Mouse (Mus musculus): ENCODE results near the gene Tbl2. TPM values are rescaled to one million over a fixed set of nuclear protein-coding genes. Genes with fewer than 3 reads are reported as not detected.

Tbl2 gene
- polyA plus RNA-seq, 1 experiment: 8.3 TPM

GRCm38 (mm10) chr5:135145532-135145931, 3.9 kb upstream of the Tbl2 start:
- no peak for TF ChIP-seq POLR2A (IDR thresholded peaks at IDR 0.05; ENCODE audit: borderline replicate concordance, extremely low read depth, low read depth, low read length)
- no peak for TF ChIP-seq CTCF (IDR thresholded peaks at IDR 0.05; ENCODE audit: insufficient read depth, low read length)
- DNase-seq: no peak
- Histone ChIP-seq H3K4me3 (replicated peaks; ENCODE audit: extremely low read depth, low read depth, low read length) (no peak overlapping the region), H3K4me1 (ENCODE audit: control insufficient read depth, insufficient read depth, low read length) (no peaks in the 10 kb centered on the region)
- WGBS: 35% methylated on average over 3 of the region's 3 CpGs

GRCm38 (mm10) chr5:135145955-135146354, 3.5 kb upstream of the Tbl2 start:
- Histone ChIP-seq H3K4me3 (replicated peaks; ENCODE audit: extremely low read depth, low read depth, low read length) (no peak overlapping the region), H3K4me1 (ENCODE audit: control insufficient read depth, insufficient read depth, low read length) (no peaks in the 10 kb centered on the region)
- TF ChIP-seq POLR2A (IDR thresholded peaks at IDR 0.05; ENCODE audit: borderline replicate concordance, extremely low read depth, low read depth, low read length) (no peak), CTCF (IDR thresholded peaks at IDR 0.05; ENCODE audit: insufficient read depth, low read length) (no peak)
- DNase-seq: no peak

GRCm38 (mm10) chr5:135148715-135149052, 773 bp upstream of the Tbl2 start:
- TF ChIP-seq POLR2A (IDR thresholded peaks at IDR 0.05; ENCODE audit: borderline replicate concordance, extremely low read depth, low read depth, low read length) (no peak), CTCF (IDR thresholded peaks at IDR 0.05; ENCODE audit: insufficient read depth, low read length) (no peak)
- no peaks in the 10 kb centered on the region for H3K4me1 ChIP-seq (ENCODE audit: control insufficient read depth, insufficient read depth, low read length)
- under 1% methylated on average over 13 of the region's 13 CpGs for WGBS
- DNase-seq: no peak
- peak overlapping the region; percentile 85 for H3K4me3 ChIP-seq (replicated peaks; ENCODE audit: extremely low read depth, low read depth, low read length)

GRCm38 (mm10) chr5:135149820-135150178, 342 bp downstream of the Tbl2 start:
- Histone ChIP-seq H3K4me3 (replicated peaks; ENCODE audit: extremely low read depth, low read depth, low read length) (peak overlapping the region; percentile 76), H3K4me1 (ENCODE audit: control insufficient read depth, insufficient read depth, low read length) (no peaks in the 10 kb centered on the region)
- no peak for TF ChIP-seq POLR2A (IDR thresholded peaks at IDR 0.05; ENCODE audit: borderline replicate concordance, extremely low read depth, low read depth, low read length)
- TF ChIP-seq CTCF (IDR thresholded peaks at IDR 0.05; ENCODE audit: insufficient read depth, low read length): no peak
- WGBS: 0% methylated on average over 23 of the region's 23 CpGs
- DNase-seq: no peak

GRCm38 (mm10) chr5:135156496-135156895, 7.0 kb downstream of the Tbl2 start:
- no peak overlapping the region for H3K4me3 ChIP-seq (replicated peaks; ENCODE audit: extremely low read depth, low read depth, low read length)
- TF ChIP-seq CTCF (IDR thresholded peaks at IDR 0.05; ENCODE audit: insufficient read depth, low read length) (no peak), POLR2A (IDR thresholded peaks at IDR 0.05; ENCODE audit: borderline replicate concordance, extremely low read depth, low read depth, low read length) (no peak)
- WGBS: 98% methylated on average over 4 of the region's 4 CpGs
- peaks cover 8% of the 10 kb centered on the region for H3K4me1 ChIP-seq (ENCODE audit: control insufficient read depth, insufficient read depth, low read length)
- DNase-seq: no peak

- 70% methylated on average over 4 of the region's 4 CpGs for WGBS
Measured at GRCm38 (mm10) chr5:135161221-135161620, 11.8 kb downstream of the Tbl2 start.

GRCm38 (mm10) chr5:135161650-135162049, 12.2 kb downstream of the Tbl2 start:
- H3K4me3 ChIP-seq (replicated peaks; ENCODE audit: extremely low read depth, low read depth, low read length): no peak overlapping the region
- H3K4me1 ChIP-seq (ENCODE audit: control insufficient read depth, insufficient read depth, low read length): peaks cover 10% of the 10 kb centered on the region
- TF ChIP-seq CTCF (IDR thresholded peaks at IDR 0.05; ENCODE audit: insufficient read depth, low read length): no peak
- no peak for TF ChIP-seq POLR2A (IDR thresholded peaks at IDR 0.05; ENCODE audit: borderline replicate concordance, extremely low read depth, low read depth, low read length)
- peak; percentile 27 for DNase-seq
- 72% methylated on average over 7 of the region's 7 CpGs for WGBS

More at GRCm38 (mm10) chr5:135161221-135161620, 11.8 kb downstream of the Tbl2 start:
- TF ChIP-seq CTCF (IDR thresholded peaks at IDR 0.05; ENCODE audit: insufficient read depth, low read length): no peak
- TF ChIP-seq POLR2A (IDR thresholded peaks at IDR 0.05; ENCODE audit: borderline replicate concordance, extremely low read depth, low read depth, low read length): no peak
- peaks cover 10% of the 10 kb centered on the region for H3K4me1 ChIP-seq (ENCODE audit: control insufficient read depth, insufficient read depth, low read length)
- H3K4me3 ChIP-seq (replicated peaks; ENCODE audit: extremely low read depth, low read depth, low read length): no peak overlapping the region
- DNase-seq: peak; percentile 49

- TF ChIP-seq POLR2A (IDR thresholded peaks at IDR 0.05; ENCODE audit: borderline replicate concordance, extremely low read depth, low read depth, low read length): no peak
- no peak for TF ChIP-seq CTCF (IDR thresholded peaks at IDR 0.05; ENCODE audit: insufficient read depth, low read length)
- 85% methylated on average over 8 of the region's 8 CpGs for WGBS
- no peak overlapping the region for H3K4me3 ChIP-seq (replicated peaks; ENCODE audit: extremely low read depth, low read depth, low read length)
Measured at GRCm38 (mm10) chr5:135162361-135162760, 12.9 kb downstream of the Tbl2 start.

GRCm38 (mm10) chr5:135162821-135163220, 13.4 kb downstream of the Tbl2 start:
- H3K4me3 ChIP-seq (replicated peaks; ENCODE audit: extremely low read depth, low read depth, low read length): no peak overlapping the region
- no peak for TF ChIP-seq POLR2A (IDR thresholded peaks at IDR 0.05; ENCODE audit: borderline replicate concordance, extremely low read depth, low read depth, low read length)
- no peak for TF ChIP-seq CTCF (IDR thresholded peaks at IDR 0.05; ENCODE audit: insufficient read depth, low read length)
- no peak for DNase-seq
- H3K4me1 ChIP-seq (ENCODE audit: control insufficient read depth, insufficient read depth, low read length): peaks cover 10% of the 10 kb centered on the region
- WGBS: 76% methylated on average over 6 of the region's 6 CpGs

More at GRCm38 (mm10) chr5:135162361-135162760, 12.9 kb downstream of the Tbl2 start:
- DNase-seq: no peak
- peaks cover 10% of the 10 kb centered on the region for H3K4me1 ChIP-seq (ENCODE audit: control insufficient read depth, insufficient read depth, low read length)

GRCm38 (mm10) chr5:135166909-135167308, 17.5 kb downstream of the Tbl2 start:
- Histone ChIP-seq H3K4me3 (replicated peaks; ENCODE audit: extremely low read depth, low read depth, low read length) (no peak overlapping the region), H3K4me1 (ENCODE audit: control insufficient read depth, insufficient read depth, low read length) (peaks cover 6% of the 10 kb centered on the region)
- TF ChIP-seq POLR2A (IDR thresholded peaks at IDR 0.05; ENCODE audit: borderline replicate concordance, extremely low read depth, low read depth, low read length) (no peak), CTCF (IDR thresholded peaks at IDR 0.05; ENCODE audit: insufficient read depth, low read length) (no peak)
- no peak for DNase-seq
- WGBS: 77% methylated on average over 4 of the region's 4 CpGs
